In the genomic region with DNA sequence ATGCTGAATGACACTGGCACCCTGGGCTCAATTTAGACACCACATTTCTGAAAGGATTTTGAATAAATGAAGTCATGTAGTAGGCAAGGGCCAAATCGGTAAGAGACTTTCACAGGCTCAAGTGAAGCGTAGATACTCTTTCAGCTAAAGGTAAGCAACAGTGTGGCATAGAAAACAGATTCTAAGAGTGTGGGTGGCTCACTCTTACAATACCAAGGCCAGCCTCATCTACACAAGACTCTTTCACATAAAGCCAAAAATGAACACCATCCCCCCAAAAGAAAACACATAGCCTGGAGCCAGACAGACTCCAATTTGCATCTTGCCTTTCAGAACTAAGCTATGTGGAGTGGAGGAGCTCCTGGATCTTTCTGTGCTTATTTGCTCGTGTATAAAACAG, we compare ENCODE assay signal across 35 mouse cellular contexts. TPM values are rescaled to one million over a fixed set of nuclear protein-coding genes. Genes with fewer than 3 reads are reported as not detected.
"Had no signal": no experiment of that assay in that cellular context is flagged by ENCODE, and none has a peak within 500 bp of the region (broad histone marks: within the 10 kb centered on the region; RNA-seq: fewer than 3 reads in every experiment).

No protein-coding gene starts in this region.

- H3K4me1 ChIP-seq: heart, embryonic 12.5 days; heart, embryonic 13.5 days; heart, embryonic 15.5 days; hindbrain, embryonic 10.5 days; hindbrain, embryonic 12.5 days; hindbrain, embryonic 13.5 days; hindbrain, embryonic 15.5 days; intestine, embryonic 15.5 days; kidney, embryonic 15.5 days had no signal

- H3K27ac ChIP-seq: heart, embryonic 13.5 days; heart, embryonic 15.5 days; hindbrain, embryonic 10.5 days; hindbrain, embryonic 12.5 days; hindbrain, embryonic 13.5 days; hindbrain, embryonic 14.5 days; hindbrain, embryonic 15.5 days; hindbrain, postnatal 0 days; intestine, embryonic 15.5 days; kidney, embryonic 15.5 days; kidney, postnatal 0 days; layer of hippocampus, adult 2 months; left cerebral cortex, adult 2 months had no signal

- H3K36me3 ChIP-seq: heart, embryonic 12.5 days; heart, embryonic 13.5 days; heart, embryonic 15.5 days; hindbrain, embryonic 10.5 days; hindbrain, embryonic 12.5 days; hindbrain, embryonic 13.5 days; hindbrain, embryonic 15.5 days; intestine, embryonic 15.5 days; kidney, embryonic 15.5 days had no signal

- DNase-seq: heart, postnatal 10 days; heart, postnatal 14 days; heart, postnatal 36 days; heart, postnatal 4 days; kidney, adult 11 months; kidney, adult 18-20 months; kidney, adult 2 months; kidney, adult 8-10 months; kidney, adult 9 months; kidney, postnatal 10 days; kidney, postnatal 14 days; kidney, postnatal 25 days; kidney, postnatal 36 days; kidney, postnatal 4 days; layer of hippocampus, adult 9-11 months; layer of hippocampus, postnatal 36 days had no signal

- H3K9me3 ChIP-seq: heart, embryonic 12.5 days; heart, embryonic 13.5 days; heart, embryonic 15.5 days; hindbrain, embryonic 10.5 days; hindbrain, embryonic 12.5 days; hindbrain, embryonic 13.5 days; hindbrain, embryonic 15.5 days; intestine, embryonic 15.5 days; kidney, embryonic 15.5 days had no signal

- ATAC-seq: hindbrain, embryonic 16.5 days; hindbrain, postnatal 0 days; inflammation-experienced regulatory T-cells, adult 6 months; intestine, embryonic 15.5 days; intestine, embryonic 16.5 days; intestine, postnatal 0 days had no signal

- H3K9ac ChIP-seq: heart, embryonic 12.5 days; heart, embryonic 13.5 days; heart, embryonic 15.5 days; hindbrain, embryonic 12.5 days; hindbrain, embryonic 13.5 days; hindbrain, embryonic 14.5 days; hindbrain, embryonic 15.5 days; intestine, embryonic 15.5 days; kidney, embryonic 15.5 days had no signal

- H3K27me3 ChIP-seq: heart, embryonic 12.5 days; heart, embryonic 15.5 days; hindbrain, embryonic 15.5 days; intestine, embryonic 15.5 days had no signal

- H3K4me2 ChIP-seq: heart, embryonic 12.5 days; heart, embryonic 13.5 days; heart, embryonic 15.5 days; hindbrain, embryonic 12.5 days; hindbrain, embryonic 13.5 days; hindbrain, embryonic 14.5 days; hindbrain, embryonic 15.5 days; intestine, embryonic 15.5 days; kidney, embryonic 15.5 days had no signal

- H3K4me3 ChIP-seq: heart, embryonic 12.5 days; heart, embryonic 13.5 days; heart, embryonic 15.5 days; hindbrain, embryonic 10.5 days; hindbrain, embryonic 12.5 days; hindbrain, embryonic 13.5 days; hindbrain, embryonic 15.5 days; intestine, embryonic 15.5 days; kidney, embryonic 15.5 days; layer of hippocampus, adult 2 months; left cerebral cortex, adult 2 months had no signal

RNA-seq across cellular contexts. Expression of a gene that starts 7.9 kb away (rescaled TPM):
- total RNA-seq: heart, postnatal 36 days; hematopoietic stem cell, adult 5-6 weeks had no signal
- polyA plus RNA-seq: inflammation-experienced regulatory T-cells, adult 6 months had no signal
